8 mouse cellular contexts compared by ENCODE assay signal in genomic region chr2:112266780-112267179, GRCm38 (mm10). TPM values are rescaled to one million over a fixed set of nuclear protein-coding genes. Genes with fewer than 3 reads are reported as not detected.
A peak's percentile ranks its signal among the peaks of the same experiment; 100 is the strongest.
DNase-seq lines count a peak whose midpoint lies in the region; ATAC-seq lines count a peak whose summit lies in the region.

No protein-coding gene starts in this region.

- peak overlapping the region; percentile 17; the same call in 1 of the 2 replicates for H3K9ac ChIP-seq in forebrain, embryonic 11.5 days (ENCODE audit: low read length)
- peak overlapping the region; percentile 78 for H3K9ac ChIP-seq in hindbrain, embryonic 15.5 days

- peaks cover 89% of the 10 kb centered on the region for H3K79me2 ChIP-seq in macrophage (ENCODE audit: inconsistent target)

- WGBS in forebrain, embryonic 11.5 days = 67% methylated on average over 10 of the region's 10 CpGs
- 34% methylated on average over 10 of the region's 10 CpGs for WGBS in hindbrain, embryonic 15.5 days
- 0% methylated on average over 10 of the region's 10 CpGs for WGBS in macrophage (ENCODE audit: missing documents)

- H3K4me2 ChIP-seq in forebrain, embryonic 11.5 days (ENCODE audit: low read depth, low read length, severe bottlenecking) = peak overlapping the region; percentile 88
- H3K4me2 ChIP-seq in hindbrain, embryonic 15.5 days = peak overlapping the region; percentile 80

- no peak overlapping the region for H3K27ac ChIP-seq in forebrain, embryonic 11.5 days (ENCODE audit: low read depth, low read length)
- 0 out of 2 replicates have a peak overlapping the region, but pooled peaks have one; percentile 89 for H3K27ac ChIP-seq in hindbrain, embryonic 15.5 days (replicated peaks)
- H3K27ac ChIP-seq in macrophage = peak overlapping the region; percentile 97

- H3K27me3 ChIP-seq in forebrain, embryonic 11.5 days (ENCODE audit: control insufficient read depth, insufficient read depth, low read length) = no peaks in the 10 kb centered on the region
- H3K27me3 ChIP-seq in hindbrain, embryonic 15.5 days = no peaks in the 10 kb centered on the region

- intact Hi-C loops in heart, postnatal 25 days (cut with DNase I) = loop anchor here (10.0 kb wide), 1 partner anchor 68 kb away; no protein-coding TSS in a partner anchor

- DNase-seq in heart, adult 11 months = peak; percentile 95
- DNase-seq in heart, postnatal 25 days (ENCODE audit: low spot score) = no peak
- DNase-seq in NIH3T3 (ENCODE audit: low read depth) = peak; percentile 13
- DNase-seq in forebrain, embryonic 11.5 days (ENCODE audit: low spot score) = no peak
- DNase-seq in thymus, postnatal 14 days = peak; percentile 31

- H3K36me3 ChIP-seq in forebrain, embryonic 11.5 days (ENCODE audit: control insufficient read depth, insufficient read depth, low read length) = no peaks in the 10 kb centered on the region
- H3K36me3 ChIP-seq in hindbrain, embryonic 15.5 days = no peaks in the 10 kb centered on the region
- no peaks in the 10 kb centered on the region for H3K36me3 ChIP-seq in macrophage (ENCODE audit: inconsistent target)

- H3K9me3 ChIP-seq in forebrain, embryonic 11.5 days (ENCODE audit: control insufficient read depth, low read length) = no peaks in the 10 kb centered on the region
- H3K9me3 ChIP-seq in hindbrain, embryonic 15.5 days = no peaks in the 10 kb centered on the region

- 0 out of 2 replicates have a peak, but pooled peaks cover 2% of the 10 kb centered on the region for H3K4me1 ChIP-seq in forebrain, embryonic 11.5 days (replicated peaks; ENCODE audit: control insufficient read depth, insufficient read depth, low read length)
- peaks cover 70% of the 10 kb centered on the region for H3K4me1 ChIP-seq in hindbrain, embryonic 15.5 days (replicated peaks)

- ATAC-seq in forebrain, embryonic 11.5 days (replicated peaks; ENCODE audit: low FRiP score) = no peak
- no peak for ATAC-seq in hindbrain, embryonic 15.5 days (ENCODE audit: low FRiP score, low read depth)
- ATAC-seq in activated CD4-positive, CD25-positive, alpha-beta regulatory T cell, adult 4 months = no peak

- H3K4me3 ChIP-seq in forebrain, embryonic 11.5 days (ENCODE audit: low read depth, low read length) = peak overlapping the region; percentile 73
- peak overlapping the region; percentile 86 for H3K4me3 ChIP-seq in hindbrain, embryonic 15.5 days
- peak overlapping the region; percentile 91 for H3K4me3 ChIP-seq in macrophage (ENCODE audit: inconsistent target)

RNA-seq across cellular contexts. Expression of gene Gm21985, which starts 0.7 kb away (rescaled TPM):
- total RNA-seq in heart, postnatal 25 days (2021) = under 1 TPM; 0.55 to 0.59 TPM
- polyA plus RNA-seq in forebrain, embryonic 11.5 days (2014; fragmentation: Nextera tagmentation; extraction: Ambion mirVana) = 0.09 TPM in 1 of 2 replicates, not detected in the other
- not detected in 2 replicates for polyA plus RNA-seq in hindbrain, embryonic 15.5 days (2015; fragmentation: Nextera tagmentation; extraction: Ambion mirVana)
- total RNA-seq in macrophage (2018; cell fraction: chromatin; rRNA removed) = 1 to 10 TPM in 21 of 26 experiments, under 1 TPM in 3, not detected in 2; 0.45 to 5.2 (median 2.4) TPM
- 1 to 10 TPM; 2.5 to 8.8 (median 4.5) TPM for total RNA-seq in macrophage (2018; cell fraction: cytosol; rRNA removed)
- total RNA-seq in macrophage (2018; cell fraction: nucleus; rRNA removed) = 1 to 10 TPM in 11 of 26 experiments, under 1 TPM in 2, not detected in 13; 0.56 to 4.0 (median 1.4) TPM
- 2.3 to 3.1 TPM (median 2.4 TPM) in 3 replicates for polyA plus RNA-seq in macrophage (2018)
- not detected for polyA plus RNA-seq in activated CD4-positive, CD25-positive, alpha-beta regulatory T cell, adult 4 months (2017; shearing (Covaris generic))

RNA-seq across cellular contexts. Expression of gene Slc12a6, which starts 1.2 kb away (rescaled TPM):
- 10 to 100 TPM; 34.9 to 37.3 TPM for total RNA-seq in heart, postnatal 25 days (2021)
- 16.0 and 16.2 TPM in 2 replicates for polyA plus RNA-seq in forebrain, embryonic 11.5 days (2014; fragmentation: Nextera tagmentation; extraction: Ambion mirVana)
- polyA plus RNA-seq in hindbrain, embryonic 15.5 days (2015; fragmentation: Nextera tagmentation; extraction: Ambion mirVana) = 16.4 and 16.9 TPM in 2 replicates
- 100 to 1,000 TPM; 120 to 339 (median 194) TPM for total RNA-seq in macrophage (2018; cell fraction: chromatin; rRNA removed)
- total RNA-seq in macrophage (2018; cell fraction: cytosol; rRNA removed) = 100 to 1,000 TPM in 1 of 26 experiments, 10 to 100 TPM in 25; 34.0 to 102 (median 53.5) TPM
- 100 to 1,000 TPM; 105 to 304 (median 136) TPM for total RNA-seq in macrophage (2018; cell fraction: nucleus; rRNA removed)
- 52.8 to 66.8 TPM (median 65.3 TPM) in 3 replicates for polyA plus RNA-seq in macrophage (2018)
- polyA plus RNA-seq in activated CD4-positive, CD25-positive, alpha-beta regulatory T cell, adult 4 months (2017; shearing (Covaris generic)) = 10 to 100 TPM; 47.9 to 48.7 TPM

RNA-seq across cellular contexts. Expression of gene Nop10, which starts 5.1 kb away (rescaled TPM):
- 10 to 100 TPM; 62.2 to 64.3 TPM for total RNA-seq in heart, postnatal 25 days (2021)
- polyA plus RNA-seq in forebrain, embryonic 11.5 days (2014; fragmentation: Nextera tagmentation; extraction: Ambion mirVana) = 157 and 176 TPM in 2 replicates
- polyA plus RNA-seq in hindbrain, embryonic 15.5 days (2015; fragmentation: Nextera tagmentation; extraction: Ambion mirVana) = 180 and 199 TPM in 2 replicates
- 1 to 10 TPM in 25 of 26 experiments, not detected in 1; 1.5 to 7.0 (median 3.1) TPM for total RNA-seq in macrophage (2018; cell fraction: chromatin; rRNA removed)
- total RNA-seq in macrophage (2018; cell fraction: cytosol; rRNA removed) = 10 to 100 TPM; 14.2 to 35.4 (median 25.1) TPM
- 10 to 100 TPM in 1 of 26 experiments, 1 to 10 TPM in 25; 2.0 to 11.1 (median 5.3) TPM for total RNA-seq in macrophage (2018; cell fraction: nucleus; rRNA removed)
- 25.1 to 47.5 TPM (median 39.2 TPM) in 3 replicates for polyA plus RNA-seq in macrophage (2018)
- polyA plus RNA-seq in activated CD4-positive, CD25-positive, alpha-beta regulatory T cell, adult 4 months (2017; shearing (Covaris generic)) = 100 to 1,000 TPM; 171 to 211 TPM

RNA-seq across cellular contexts. Expression of gene Nutm1, which starts 7.7 kb away (rescaled TPM):
- not detected for total RNA-seq in heart, postnatal 25 days (2021)
- 0.05 TPM in 1 of 2 replicates, not detected in the other for polyA plus RNA-seq in forebrain, embryonic 11.5 days (2014; fragmentation: Nextera tagmentation; extraction: Ambion mirVana)
- 0.04 and 0.05 TPM in 2 replicates for polyA plus RNA-seq in hindbrain, embryonic 15.5 days (2015; fragmentation: Nextera tagmentation; extraction: Ambion mirVana)
- not detected for total RNA-seq in macrophage (2018; cell fraction: chromatin; rRNA removed)
- total RNA-seq in macrophage (2018; cell fraction: cytosol; rRNA removed) = not detected
- not detected for total RNA-seq in macrophage (2018; cell fraction: nucleus; rRNA removed)
- polyA plus RNA-seq in macrophage (2018) = not detected in 3 replicates
- polyA plus RNA-seq in activated CD4-positive, CD25-positive, alpha-beta regulatory T cell, adult 4 months (2017; shearing (Covaris generic)) = not detected

RNA-seq across cellular contexts. Expression of gene Lpcat4, which starts 27.5 kb away (rescaled TPM):
- 1 to 10 TPM; 2.6 to 3.3 TPM for total RNA-seq in heart, postnatal 25 days (2021)
- polyA plus RNA-seq in forebrain, embryonic 11.5 days (2014; fragmentation: Nextera tagmentation; extraction: Ambion mirVana) = 12.9 and 14.2 TPM in 2 replicates
- 24.4 and 27.4 TPM in 2 replicates for polyA plus RNA-seq in hindbrain, embryonic 15.5 days (2015; fragmentation: Nextera tagmentation; extraction: Ambion mirVana)
- 1 to 10 TPM in 19 of 26 experiments, under 1 TPM in 5, not detected in 2; 0.40 to 4.3 (median 1.9) TPM for total RNA-seq in macrophage (2018; cell fraction: chromatin; rRNA removed)
- 1 to 10 TPM in 13 of 26 experiments, under 1 TPM in 13; 0.40 to 1.7 (median 1.0) TPM for total RNA-seq in macrophage (2018; cell fraction: cytosol; rRNA removed)
- total RNA-seq in macrophage (2018; cell fraction: nucleus; rRNA removed) = 1 to 10 TPM in 22 of 26 experiments, under 1 TPM in 4; 0.43 to 8.1 (median 2.2) TPM
- polyA plus RNA-seq in macrophage (2018) = 1.1 to 3.9 TPM (median 1.3 TPM) in 3 replicates
- 10 to 100 TPM; 25.3 to 33.5 TPM for polyA plus RNA-seq in activated CD4-positive, CD25-positive, alpha-beta regulatory T cell, adult 4 months (2017; shearing (Covaris generic))

Comparison
In these comparisons a context has a peak if more than half of its experiments do, and no peak if none do; other contexts are left out.
1. DNase-seq: peak in heart, adult 11 months (single experiment), NIH3T3 (single experiment) and thymus, postnatal 14 days (single experiment); none in heart, postnatal 25 days (single experiment) and forebrain, embryonic 11.5 days (single experiment).
2. Peak in every context shown above with its lines, with median percentiles within 50 percentile points of each other: H3K4me3 ChIP-seq.